Mouse (Mus musculus) lung, adult 2 months (tissue): ENCODE results near the gene Zfp697. TPM values are rescaled to one million over a fixed set of nuclear protein-coding genes. Genes with fewer than 3 reads are reported as not detected.
"Not testable (repeated sequence)": the region's sequence is repeated elsewhere in the genome, so short reads cannot be mapped to it uniquely, and the experiment has no call there.

Experiments used
- DNase-seq: peaks from one replicate; pipeline ENCODE4 v3.0.0; 2022
- H3K4me1 ChIP-seq: fragments of 200-500 bp; 2 replicates; pipeline ENCODE4 v1.6.1; 2011; ENCODE audit warnings: low read length; ENCODE audit not compliant: control insufficient read depth, insufficient read depth
- H3K4me3 ChIP-seq: fragments of 200-500 bp; replicated peaks from 2 replicates; pipeline ENCODE3; 2011; ENCODE audit warnings: low read depth, mild to moderate bottlenecking, control low read depth, low read length; ENCODE audit errors: extremely low read depth
- CTCF ChIP-seq: fragments of 200-500 bp; IDR thresholded peaks from 2 replicates; pipeline ENCODE4 v1.5.1; 2011; ENCODE audit warnings: mild to moderate bottlenecking, low read length, control low read depth; ENCODE audit not compliant: insufficient read depth
- POLR2A ChIP-seq: fragments of 200-500 bp; IDR thresholded peaks from 2 replicates; pipeline ENCODE4 v1.6.1; 2011; ENCODE audit warnings: low read depth, mild to moderate bottlenecking, control low read depth, low read length, borderline replicate concordance; ENCODE audit errors: extremely low read depth
- WGBS: fragments of 180-500 bp; shearing (Covaris S2); methylation state at CpG from one replicate; pipeline ENCODE4 v1.1.7; 2018; 5-methylcytosine and 5-hydroxymethylcytosine counted together
- polyA plus RNA-seq: library from polyadenylated mRNA; depleted of rRNA; stranded (reverse); fragments of >200 nt; gene quantifications from 2 replicates; pipeline ENCODE4 v1.2.3, GENCODE M21; 2012

Gene Zfp697
- polyA plus RNA-seq, 1 experiment, result 17.0 TPM

DNA sequence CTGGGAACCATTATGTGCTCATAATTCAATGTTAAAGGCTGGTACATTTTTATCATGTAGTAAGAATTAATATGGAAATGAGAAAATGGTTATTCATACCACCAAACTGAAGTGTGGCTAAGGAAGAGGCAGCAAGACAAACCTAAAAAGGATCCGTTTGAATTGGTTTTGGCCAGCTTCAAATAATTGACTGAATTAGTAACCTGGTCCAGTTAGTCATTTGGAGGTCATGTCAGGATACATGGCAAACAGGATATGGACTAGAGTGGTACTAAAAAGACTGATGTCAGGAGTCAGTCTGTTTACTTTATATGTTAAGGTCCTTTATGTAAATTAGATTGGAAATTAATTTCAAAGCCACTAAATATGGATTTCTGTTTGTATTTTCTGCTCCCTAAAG is 300.1 kb downstream of the Zfp697 start:
- H3K4me1 ChIP-seq, result no peaks in the 10 kb centered on the region
- no peak overlapping the region for H3K4me3 ChIP-seq
- 60% methylated on average over 1 of the region's 1 CpGs for WGBS
- no peak for TF ChIP-seq POLR2A
- no peak for TF ChIP-seq CTCF
- no peak for DNase-seq

GRCm38 (mm10) chr3:98720740-98721139 is 338.5 kb downstream of the Zfp697 start:
- no peak for DNase-seq
- no peak for TF ChIP-seq CTCF
- no peak for TF ChIP-seq POLR2A
- Histone ChIP-seq H3K4me3 (no peak overlapping the region), H3K4me1 (no peaks in the 10 kb centered on the region)

DNA sequence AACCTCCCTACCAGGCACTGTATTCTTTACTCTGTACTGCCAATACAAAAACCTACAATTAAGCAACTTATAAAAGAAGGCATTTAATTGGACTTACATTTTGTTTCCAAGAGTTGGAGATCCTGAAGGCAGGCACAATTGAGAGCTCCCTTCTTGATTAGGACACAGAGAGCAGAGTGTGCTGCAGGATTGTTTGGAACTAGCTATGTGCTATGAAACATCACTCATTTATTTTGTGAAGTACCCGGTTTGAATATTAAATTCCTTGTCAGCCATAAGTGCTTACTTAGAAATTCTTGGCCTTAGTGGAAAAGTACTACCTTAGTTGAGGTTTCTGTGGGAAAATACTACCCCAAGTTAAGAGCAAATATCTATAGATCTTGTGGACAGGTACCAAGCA is 342.1 kb downstream of the Zfp697 start, which contains the start of gene Hsd3b2:
TSS of gene Hsd3b2 (minus strand) at position 168 of the 400 bp plus-strand sequence.
- TF ChIP-seq CTCF (no peak), POLR2A (no peak)
- no peaks in the 10 kb centered on the region for H3K4me1 ChIP-seq
- H3K4me3 ChIP-seq, result no peak within 1 kb of the TSS
- WGBS, result 44% methylated on average over 1 of the region's 1 CpGs
- DNase-seq, result no peak

DNA sequence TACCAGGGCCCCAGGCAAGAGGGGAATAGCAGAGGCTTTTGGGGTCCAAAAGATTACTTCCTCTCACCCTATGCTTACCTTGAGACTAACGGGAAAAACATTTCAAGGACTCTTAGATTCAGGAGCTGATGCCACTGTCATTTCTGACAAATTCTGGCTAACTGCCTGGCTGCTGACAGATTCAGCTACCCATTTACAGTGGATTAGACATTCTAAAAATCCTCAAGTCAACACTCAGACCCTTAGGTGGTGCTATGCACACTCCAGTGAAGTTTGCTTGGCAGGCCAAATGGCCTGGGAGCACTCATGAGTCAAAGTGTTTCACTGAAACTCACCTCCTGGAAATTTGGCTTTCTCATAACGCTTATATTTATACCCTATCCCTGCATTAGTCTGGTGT is 344.0 kb downstream of the Zfp697 start:
- DNase-seq, result peak; percentile 14
- Histone ChIP-seq H3K4me3 (no peak overlapping the region), H3K4me1 (no peaks in the 10 kb centered on the region)
- WGBS, result 74% methylated on average over 2 of the region's 2 CpGs
- TF ChIP-seq CTCF (no peak), POLR2A (no peak)

- Histone ChIP-seq H3K4me3 (no peak overlapping the region), H3K4me1 (no peaks in the 10 kb centered on the region)
- no peak for DNase-seq
- TF ChIP-seq POLR2A, result no peak
- TF ChIP-seq CTCF, result no peak
- WGBS, result 86% methylated on average over 2 of the region's 2 CpGs
Observed at GRCm38 (mm10) chr3:98733724-98734123, 351.5 kb downstream of the Zfp697 start.

- Histone ChIP-seq H3K4me1 (no peaks in the 10 kb centered on the region), H3K4me3 (no peak overlapping the region)
- TF ChIP-seq POLR2A (no peak), CTCF (no peak)
- no peak for DNase-seq
- 62% methylated on average over 4 of the region's 4 CpGs for WGBS
Observed at GRCm38 (mm10) chr3:98734340-98734739, 352.1 kb downstream of the Zfp697 start.

- not testable (repeated sequence) for H3K4me1 ChIP-seq, H3K4me3 ChIP-seq, DNase-seq
- 48% methylated on average over 1 of the region's 1 CpGs for WGBS
Observed at GRCm38 (mm10) chr3:98741043-98741442, 358.8 kb downstream of the Zfp697 start.

GRCm38 (mm10) chr3:98752171-98752570 is 369.9 kb downstream of the Zfp697 start:
- TF ChIP-seq CTCF (no peak), POLR2A (no peak)
- WGBS, result 53% methylated on average over 2 of the region's 2 CpGs
- Histone ChIP-seq H3K4me3 (no peak overlapping the region), H3K4me1 (no peaks in the 10 kb centered on the region)
- DNase-seq, result no peak

GRCm38 (mm10) chr3:98756836-98757235 is 374.6 kb downstream of the Zfp697 start:
- 79% methylated on average over 3 of the region's 3 CpGs for WGBS
- H3K4me3 ChIP-seq, result no peak overlapping the region
- no peaks in the 10 kb centered on the region for H3K4me1 ChIP-seq
- TF ChIP-seq POLR2A (no peak), CTCF (no peak)
- DNase-seq, result no peak

- no peak for TF ChIP-seq CTCF
- no peak for TF ChIP-seq POLR2A
Observed at GRCm38 (mm10) chr3:98764155-98764554, 381.9 kb downstream of the Zfp697 start.

GRCm38 (mm10) chr3:98780921-98781320 is 398.7 kb downstream of the Zfp697 start:
- no peak for TF ChIP-seq POLR2A
- no peak for TF ChIP-seq CTCF
- Histone ChIP-seq H3K4me3 (no peak overlapping the region), H3K4me1 (no peaks in the 10 kb centered on the region)
- no peak for DNase-seq

More at GRCm38 (mm10) chr3:98764155-98764554, 381.9 kb downstream of the Zfp697 start:
- no peaks in the 10 kb centered on the region for H3K4me1 ChIP-seq
- DNase-seq, result no peak
- H3K4me3 ChIP-seq, result no peak overlapping the region
